Mouse (Mus musculus): ENCODE results near the gene Rsph3a. TPM values are rescaled to one million over a fixed set of nuclear protein-coding genes. Genes with fewer than 3 reads are reported as not detected.
"Not testable (repeated sequence)": the region's sequence is repeated elsewhere in the genome, so short reads cannot be mapped to it uniquely, and the experiment has no call there.

The Rsph3a gene
- polyA plus RNA-seq (2016; fragmentation: Nextera tagmentation; extraction: Ambion mirVana): 46.9 and 52.0 TPM in 2 replicates

DNA sequence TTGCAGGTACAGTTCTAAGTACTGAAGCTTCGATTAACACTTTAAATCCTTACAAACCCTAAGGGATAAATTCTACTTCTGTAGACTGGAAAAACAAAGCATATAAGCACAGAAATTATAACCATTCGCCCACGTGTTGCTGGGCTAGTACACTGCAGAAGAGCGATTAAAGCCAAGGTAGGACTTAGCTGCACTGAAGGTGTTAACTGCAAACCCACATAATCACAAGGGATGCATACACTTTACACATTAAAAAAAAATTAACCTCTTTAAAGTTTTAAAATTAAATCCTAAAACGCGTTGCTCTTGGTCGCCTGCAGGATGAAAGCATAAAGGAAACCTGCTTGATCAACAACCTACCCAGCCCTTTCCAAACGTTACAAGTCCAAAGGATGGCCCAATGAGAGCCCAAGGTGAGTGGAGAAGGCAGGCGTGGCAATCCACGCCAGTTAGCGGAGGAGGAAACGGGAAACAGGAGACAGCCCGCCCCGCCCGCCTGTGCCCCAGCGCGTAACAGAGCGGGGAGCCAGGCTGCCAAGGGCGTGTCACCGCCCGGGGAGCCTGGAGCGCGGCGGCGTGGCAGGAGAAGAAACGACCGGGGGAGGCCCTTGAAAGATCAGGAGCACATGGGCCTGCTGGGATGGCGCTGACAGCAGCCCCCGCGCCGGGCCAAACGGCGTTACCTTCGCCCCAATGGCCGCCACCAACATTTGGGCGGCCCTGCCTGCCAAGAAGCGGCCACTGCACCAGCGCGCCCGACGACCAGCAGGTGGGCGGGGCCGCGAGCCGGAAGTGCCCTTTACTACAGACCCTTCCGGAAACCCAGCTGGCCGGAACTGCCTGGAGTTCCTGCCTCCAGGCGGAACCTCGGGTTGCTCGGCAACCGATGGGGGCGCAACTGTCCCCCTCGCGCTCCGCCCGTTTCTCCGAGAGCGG, at the start of gene Rsph3a:
Gene Rsph3a, plus strand, starts transcription at position 498 of the 936 bp plus-strand sequence.
- WGBS: 3% methylated on average over 49 of the region's 58 CpGs
- H3K27me3 ChIP-seq; H3K9me3 ChIP-seq; H3K4me1 ChIP-seq (replicated peaks); H3K36me3 ChIP-seq: not testable (repeated sequence)
- H3K4me2 ChIP-seq: peak within 1 kb of the TSS; percentile 61
- H3K4me3 ChIP-seq (replicated peaks): peak within 1 kb of the TSS; percentile 54
- peak within 1 kb of the TSS; percentile 60 for H3K9ac ChIP-seq (replicated peaks)
- peak; percentile 98 for ATAC-seq (ENCODE audit: insufficient number of reproducible peaks, insufficient read depth, low FRiP score, low TSS enrichment, low read depth)
- peak within 1 kb of the TSS; percentile 89 for H3K27ac ChIP-seq

DNA sequence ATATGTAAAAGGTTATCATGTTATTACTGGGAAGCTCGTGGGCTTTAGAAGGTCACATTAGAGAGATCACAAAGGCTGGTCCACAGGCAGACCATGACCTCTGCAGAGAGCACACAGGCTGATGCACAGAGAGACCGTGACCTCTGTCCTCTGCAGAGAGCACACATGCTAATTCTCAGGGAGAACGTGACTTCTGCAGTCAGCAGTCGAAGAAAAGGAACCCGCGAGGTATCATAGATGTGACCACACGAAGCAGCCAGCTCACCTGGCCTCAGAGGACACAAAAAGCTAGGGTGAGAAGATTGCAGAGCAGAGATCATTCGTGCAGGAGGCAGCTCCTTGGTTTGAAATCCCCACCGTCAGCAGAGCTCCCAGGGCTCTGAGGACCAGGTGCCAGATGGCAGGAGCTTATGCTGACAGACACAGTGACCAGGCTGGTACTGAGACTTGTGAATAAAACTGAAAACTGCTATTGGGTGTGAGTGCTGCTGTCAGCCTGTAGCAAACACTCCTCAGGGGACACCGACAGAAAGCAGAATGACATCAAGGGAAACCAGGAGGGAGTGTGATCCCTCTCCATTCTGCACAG, 49.3 kb upstream of the Rsph3a start:
- 71% methylated on average over 10 of the region's 10 CpGs for WGBS
- no peak overlapping the region for H3K4me2 ChIP-seq
- no peaks in the 10 kb centered on the region for H3K36me3 ChIP-seq
- H3K27me3 ChIP-seq: no peaks in the 10 kb centered on the region
- H3K27ac ChIP-seq: no peak overlapping the region
- H3K4me1 ChIP-seq (replicated peaks): no peaks in the 10 kb centered on the region
- no peak for ATAC-seq (ENCODE audit: insufficient number of reproducible peaks, insufficient read depth, low FRiP score, low TSS enrichment, low read depth)
- no peak overlapping the region for H3K9ac ChIP-seq (replicated peaks)
- no peak overlapping the region for H3K4me3 ChIP-seq (replicated peaks)
- no peaks in the 10 kb centered on the region for H3K9me3 ChIP-seq

DNA sequence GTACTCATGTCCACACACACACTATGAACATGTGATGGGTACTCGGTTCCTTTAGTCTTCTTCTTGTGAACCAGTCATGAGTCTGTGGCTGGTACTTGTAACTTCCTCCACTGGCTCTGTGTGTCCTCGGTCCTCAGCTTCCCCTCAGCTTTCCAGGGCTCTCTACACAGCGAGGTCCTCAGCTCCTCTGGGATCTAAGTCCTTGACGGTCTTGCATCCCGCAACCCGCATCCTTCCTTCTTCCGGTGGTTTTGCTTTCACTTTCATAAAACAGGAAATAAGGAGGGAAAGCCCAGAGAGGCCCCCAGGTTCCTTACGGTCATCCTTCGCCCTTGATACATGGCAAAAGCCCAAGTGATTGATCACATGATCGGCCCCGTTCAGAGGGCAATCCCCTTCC, 48.3 kb upstream of the Rsph3a start:
- no peak for ATAC-seq (ENCODE audit: insufficient number of reproducible peaks, insufficient read depth, low FRiP score, low TSS enrichment, low read depth)
- Histone ChIP-seq H3K27me3 (no peaks in the 10 kb centered on the region), H3K9me3 (no peaks in the 10 kb centered on the region), H3K4me3 (replicated peaks) (no peak overlapping the region), H3K9ac (replicated peaks) (no peak overlapping the region), H3K4me2 (no peak overlapping the region), H3K36me3 (no peaks in the 10 kb centered on the region), H3K27ac (no peak overlapping the region), H3K4me1 (replicated peaks) (no peaks in the 10 kb centered on the region)
- 81% methylated on average over 11 of the region's 11 CpGs for WGBS

- Histone ChIP-seq H3K4me1 (replicated peaks) (no peaks in the 10 kb centered on the region), H3K36me3 (no peaks in the 10 kb centered on the region), H3K9me3 (no peaks in the 10 kb centered on the region), H3K4me2 (no peak overlapping the region), H3K4me3 (replicated peaks) (no peak overlapping the region), H3K27ac (no peak overlapping the region), H3K27me3 (no peaks in the 10 kb centered on the region), H3K9ac (replicated peaks) (no peak overlapping the region)
- ATAC-seq (ENCODE audit: insufficient number of reproducible peaks, insufficient read depth, low FRiP score, low TSS enrichment, low read depth): no peak
- 83% methylated on average over 4 of the region's 4 CpGs for WGBS
Observed at GRCm38 (mm10) chr17:7897756-7898155, 47.7 kb upstream of the Rsph3a start.

DNA sequence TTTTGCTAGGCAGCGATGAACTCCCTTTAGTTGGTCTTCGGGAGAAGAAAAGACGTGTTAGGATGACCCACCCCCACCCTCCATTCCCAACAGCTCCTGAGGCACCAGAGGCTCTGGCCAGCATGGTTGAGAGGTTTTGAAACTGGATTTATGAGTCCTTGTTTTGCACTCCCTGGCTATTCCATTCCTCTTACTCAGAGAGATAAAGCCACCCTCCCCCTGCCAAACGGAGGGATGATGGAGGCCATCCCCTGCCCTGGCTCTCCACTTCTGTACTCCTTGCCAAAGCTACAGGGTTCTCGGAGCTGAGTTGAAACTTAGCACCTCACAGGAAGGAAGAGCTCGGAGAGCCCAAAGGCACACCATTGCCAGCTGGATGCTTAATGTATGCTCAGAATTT, 46.2 kb upstream of the Rsph3a start:
- no peaks in the 10 kb centered on the region for H3K4me1 ChIP-seq (replicated peaks)
- H3K4me2 ChIP-seq: no peak overlapping the region
- no peaks in the 10 kb centered on the region for H3K36me3 ChIP-seq
- 66% methylated on average over 6 of the region's 6 CpGs for WGBS
- no peak for ATAC-seq (ENCODE audit: insufficient number of reproducible peaks, insufficient read depth, low FRiP score, low TSS enrichment, low read depth)
- H3K27ac ChIP-seq: no peak overlapping the region
- H3K27me3 ChIP-seq: no peaks in the 10 kb centered on the region
- H3K4me3 ChIP-seq (replicated peaks): no peak overlapping the region
- H3K9ac ChIP-seq (replicated peaks): no peak overlapping the region
- H3K9me3 ChIP-seq: no peaks in the 10 kb centered on the region

DNA sequence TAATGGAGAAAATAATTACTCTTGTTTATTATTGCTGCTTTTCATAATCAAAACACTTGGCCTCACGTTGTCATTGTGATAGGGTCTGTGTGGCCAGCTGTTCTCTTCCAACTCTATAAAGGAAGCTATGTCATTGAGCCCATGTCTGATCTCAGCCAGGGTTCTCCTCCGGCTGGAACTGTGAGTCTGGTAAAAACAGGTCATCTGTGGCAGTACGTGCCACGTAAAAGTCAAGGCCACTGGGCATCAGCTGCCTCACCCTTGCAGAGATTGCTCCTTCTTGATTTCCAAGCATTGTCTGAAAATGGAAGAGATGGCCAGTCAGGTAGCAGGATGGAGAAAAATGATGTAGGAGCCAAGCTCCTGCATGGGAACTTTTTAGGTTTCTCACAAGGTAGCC, 45.5 kb upstream of the Rsph3a start:
- Histone ChIP-seq H3K9ac (replicated peaks) (no peak overlapping the region), H3K4me3 (replicated peaks) (no peak overlapping the region), H3K4me2 (no peak overlapping the region), H3K36me3 (no peaks in the 10 kb centered on the region), H3K27ac (no peak overlapping the region), H3K4me1 (replicated peaks) (no peaks in the 10 kb centered on the region), H3K9me3 (no peaks in the 10 kb centered on the region), H3K27me3 (no peaks in the 10 kb centered on the region)
- ATAC-seq (ENCODE audit: insufficient number of reproducible peaks, insufficient read depth, low FRiP score, low TSS enrichment, low read depth): no peak
- WGBS: 75% methylated on average over 4 of the region's 4 CpGs

DNA sequence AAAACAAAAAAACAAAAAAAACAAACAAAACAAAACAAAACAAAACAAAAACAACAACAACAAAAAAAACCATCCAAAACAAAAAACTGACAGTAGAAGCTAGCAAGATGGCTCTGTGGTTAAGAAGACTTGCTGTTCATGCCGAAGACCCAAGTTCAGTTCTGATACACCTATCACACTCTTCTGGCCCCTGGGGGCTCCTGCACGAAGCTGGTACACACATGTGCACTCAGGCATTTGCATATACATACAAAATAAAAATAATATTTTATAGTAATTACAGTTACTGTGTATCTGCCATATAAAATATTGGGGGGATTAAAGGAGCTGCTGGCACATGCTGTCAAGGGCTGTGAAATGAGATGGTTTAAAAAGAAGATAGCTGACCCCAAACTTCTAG, 43.9 kb upstream of the Rsph3a start:
- Histone ChIP-seq H3K4me1 (replicated peaks) (no peaks in the 10 kb centered on the region), H3K9me3 (no peaks in the 10 kb centered on the region), H3K27ac (no peak overlapping the region), H3K36me3 (no peaks in the 10 kb centered on the region), H3K4me2 (no peak overlapping the region), H3K9ac (replicated peaks) (no peak overlapping the region), H3K4me3 (replicated peaks) (no peak overlapping the region), H3K27me3 (no peaks in the 10 kb centered on the region)
- ATAC-seq (ENCODE audit: insufficient number of reproducible peaks, insufficient read depth, low FRiP score, low TSS enrichment, low read depth): no peak
- 86% methylated on average over 2 of the region's 2 CpGs for WGBS

GRCm38 (mm10) chr17:7902362-7902761, 43.1 kb upstream of the Rsph3a start:
- no peak for ATAC-seq (ENCODE audit: insufficient number of reproducible peaks, insufficient read depth, low FRiP score, low TSS enrichment, low read depth)
- Histone ChIP-seq H3K4me2 (no peak overlapping the region), H3K27ac (no peak overlapping the region), H3K4me3 (replicated peaks) (no peak overlapping the region), H3K9ac (replicated peaks) (no peak overlapping the region), H3K27me3 (no peaks in the 10 kb centered on the region), H3K9me3 (no peaks in the 10 kb centered on the region), H3K4me1 (replicated peaks) (no peaks in the 10 kb centered on the region), H3K36me3 (no peaks in the 10 kb centered on the region)
- 82% methylated on average over 3 of the region's 3 CpGs for WGBS

GRCm38 (mm10) chr17:7904992-7905391, 40.4 kb upstream of the Rsph3a start:
- WGBS: 46% methylated on average over 2 of the region's 2 CpGs
- Histone ChIP-seq H3K9ac (replicated peaks) (no peak overlapping the region), H3K4me1 (replicated peaks) (no peaks in the 10 kb centered on the region), H3K4me3 (replicated peaks) (no peak overlapping the region), H3K36me3 (no peaks in the 10 kb centered on the region), H3K27me3 (no peaks in the 10 kb centered on the region), H3K4me2 (no peak overlapping the region), H3K9me3 (no peaks in the 10 kb centered on the region), H3K27ac (no peak overlapping the region)
- no peak for ATAC-seq (ENCODE audit: insufficient number of reproducible peaks, insufficient read depth, low FRiP score, low TSS enrichment, low read depth)

DNA sequence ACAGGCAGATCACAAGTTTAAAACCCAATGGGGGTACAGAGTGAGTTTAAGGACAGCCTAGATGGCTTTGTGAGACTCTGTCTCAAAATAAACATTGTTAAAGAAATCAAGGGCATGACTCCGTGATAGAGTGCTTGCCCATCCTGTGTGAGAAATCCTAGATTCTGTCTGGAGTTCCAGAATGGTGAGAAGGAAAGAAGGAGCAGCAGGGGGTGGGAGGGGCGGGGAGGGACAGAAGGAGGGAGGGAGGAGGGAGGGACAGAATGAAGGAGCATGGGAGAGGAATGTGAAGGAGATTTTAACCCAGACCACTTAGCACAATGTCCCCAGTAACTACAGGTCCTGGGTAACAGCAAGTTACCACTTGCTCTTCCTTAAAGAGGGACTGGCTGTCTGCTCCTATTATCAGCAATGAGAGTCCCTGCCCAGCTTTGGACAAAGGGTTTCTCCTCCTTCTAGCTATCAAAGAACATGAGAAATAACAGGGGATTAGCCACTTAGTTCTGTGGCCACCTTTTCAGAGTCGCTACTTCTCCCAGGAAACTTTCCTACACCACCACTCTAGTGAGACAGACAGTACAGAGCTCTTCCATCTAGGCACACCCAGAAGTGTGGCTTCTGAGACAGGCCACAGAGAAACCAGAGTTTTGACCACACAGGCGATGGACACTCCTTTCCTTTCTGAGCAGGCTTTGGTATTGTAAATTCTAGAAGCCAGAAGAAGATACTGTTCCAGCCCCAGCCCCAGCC, 39.3 kb upstream of the Rsph3a start:
- Histone ChIP-seq H3K9ac (replicated peaks) (no peak overlapping the region), H3K4me3 (replicated peaks) (no peak overlapping the region), H3K36me3 (no peaks in the 10 kb centered on the region), H3K27ac (no peak overlapping the region), H3K9me3 (peaks cover 3% of the 10 kb centered on the region; the same call in 1 of the 2 replicates), H3K4me1 (replicated peaks) (no peaks in the 10 kb centered on the region), H3K4me2 (no peak overlapping the region), H3K27me3 (0 out of 2 replicates have a peak, but pooled peaks cover 2% of the 10 kb centered on the region)
- ATAC-seq (ENCODE audit: insufficient number of reproducible peaks, insufficient read depth, low FRiP score, low TSS enrichment, low read depth): no peak
- WGBS: 45% methylated on average over 4 of the region's 4 CpGs

- no peak overlapping the region for H3K9ac ChIP-seq (replicated peaks)
- peaks cover 6% of the 10 kb centered on the region; the same call in 1 of the 2 replicates for H3K9me3 ChIP-seq
- no peaks in the 10 kb centered on the region for H3K4me1 ChIP-seq (replicated peaks)
- no peak overlapping the region for H3K4me3 ChIP-seq (replicated peaks)
- 0 out of 2 replicates have a peak, but pooled peaks cover 5% of the 10 kb centered on the region for H3K27me3 ChIP-seq
- ATAC-seq (ENCODE audit: insufficient number of reproducible peaks, insufficient read depth, low FRiP score, low TSS enrichment, low read depth): no peak
- no peaks in the 10 kb centered on the region for H3K36me3 ChIP-seq
- no peak overlapping the region for H3K27ac ChIP-seq
- WGBS: 84% methylated on average over 2 of the region's 2 CpGs
- no peak overlapping the region for H3K4me2 ChIP-seq
Observed at GRCm38 (mm10) chr17:7914596-7915227, 30.7 kb upstream of the Rsph3a start.

Measured in limb, embryonic 12.5 days (tissue).